Mouse (Mus musculus) midbrain, postnatal 0 days (tissue): ENCODE data around the gene Trp53tg5. TPM values are rescaled to one million over a fixed set of nuclear protein-coding genes. Genes with fewer than 3 reads are reported as not detected.

Source experiments
- ATAC-seq: fragments of 200-750 bp; cut with Nextera tagmentation; 2 replicates; pipeline ENCODE4 v1.8.0; 2017; ENCODE audit warnings: moderate number of reproducible peaks, mild to moderate bottlenecking, moderate TSS enrichment, moderate library complexity; ENCODE audit not compliant: low FRiP score
- DNase-seq: peaks from one replicate; pipeline ENCODE4 v3.0.0-alpha.2; 2015; ENCODE audit warnings: low spot score
- H3K27ac ChIP-seq: fragments of 300-500 bp; sonication (generic); 2 replicates; pipeline ENCODE4 v1.5.1; 2014; ENCODE audit warnings: low read depth, mild to moderate bottlenecking, low read length, mixed read lengths
- H3K27me3 ChIP-seq: fragments of 300-500 bp; sonication (generic); 2 replicates; pipeline ENCODE4 v1.6.1; 2014; ENCODE audit warnings: low read length, control low read depth, mixed read lengths; ENCODE audit not compliant: insufficient read depth
- H3K36me3 ChIP-seq: fragments of 300-500 bp; sonication (generic); 2 replicates; pipeline ENCODE4 v1.6.1; 2014; ENCODE audit warnings: low read length, control low read depth, mixed read lengths; ENCODE audit not compliant: insufficient read depth
- H3K4me1 ChIP-seq: fragments of 300-500 bp; sonication (generic); 2 replicates; pipeline ENCODE4 v1.6.1; 2014; ENCODE audit warnings: mild to moderate bottlenecking, control low read depth, antibody characterized with exemption, low read length, mixed read lengths; ENCODE audit not compliant: insufficient read depth
- H3K4me2 ChIP-seq: fragments of 300-500 bp; sonication (generic); 2 replicates; pipeline ENCODE4 v1.6.1; 2014; ENCODE audit warnings: low read depth, mild to moderate bottlenecking, low read length, mixed read lengths; ENCODE audit not compliant: poor library complexity, severe bottlenecking
- H3K4me3 ChIP-seq: fragments of 300-500 bp; sonication (generic); 2 replicates; pipeline ENCODE4 v1.5.1; 2014; ENCODE audit warnings: low read depth, mild to moderate bottlenecking, low read length, moderate library complexity
- H3K9ac ChIP-seq: fragments of 300-500 bp; sonication (generic); replicated peaks from 2 replicates; pipeline ENCODE4 v1.6.1; 2014; ENCODE audit warnings: mild to moderate bottlenecking, low read length, moderate library complexity, mixed read lengths; ENCODE audit not compliant: poor library complexity, severe bottlenecking
- H3K9me3 ChIP-seq: fragments of 300-500 bp; sonication (generic); 2 replicates; pipeline ENCODE4 v1.6.1; 2016; ENCODE audit warnings: low read length, control low read depth
- CTCF ChIP-seq: IDR thresholded peaks from 2 replicates; pipeline ENCODE4 v1.5.1; 2016; ENCODE audit warnings: antibody characterized with exemption, mild to moderate bottlenecking
- WGBS: fragments of 180-500 bp; shearing (Covaris S2); extraction: QIAGEN DNeasy Blood & Tissue Kit; methylation state at CpG from one replicate; pipeline ENCODE4 v1.1.7; 2014; 5-methylcytosine and 5-hydroxymethylcytosine counted together
- polyA plus RNA-seq: library from polyadenylated mRNA; unstranded; fragments of >200 nt; fragmentation: Nextera tagmentation; extraction: Ambion mirVana; gene quantifications from 2 replicates; pipeline ENCODE4 v1.2.1, GENCODE M21; 2015
- total RNA-seq: library from RNA; depleted of rRNA; stranded (reverse); fragments of >200 nt; gene quantifications from 2 replicates; pipeline ENCODE4 v1.2.3, GENCODE M21; 2014

Trp53tg5 gene
- total and polyA plus RNA-seq, 2 experiments from 2014 or later: not detected

GRCm38 (mm10) chr2:164443460-164444000, 30.0 kb downstream of the Trp53tg5 start, which contains the start of gene Sdc4:
Gene Sdc4 (minus strand): TSS chr2:164443887.
- Histone ChIP-seq H3K9me3 (no peaks in the 10 kb centered on the region), H3K9ac (peak within 1 kb of the TSS; percentile 62), H3K27ac (no peak within 1 kb of the TSS; the same call in 1 of the 2 replicates), H3K36me3 (no peaks in the 10 kb centered on the region), H3K4me2 (peak within 1 kb of the TSS; percentile 81), H3K4me1 (peaks cover 6% of the 10 kb centered on the region; the same call in 1 of the 2 replicates), H3K4me3 (peak within 1 kb of the TSS; percentile 46), H3K27me3 (peaks cover 14% of the 10 kb centered on the region; the same call in 1 of the 2 replicates)
- TF ChIP-seq CTCF: no peak
- DNase-seq (no peak), ATAC-seq (no peak)
- WGBS: 8% methylated on average over 18 of the region's 18 CpGs

- peak overlapping the region; percentile 46 for H3K4me3 ChIP-seq
- H3K9me3 ChIP-seq: no peaks in the 10 kb centered on the region
- H3K9ac ChIP-seq: peak overlapping the region; percentile 62
- no peak overlapping the region; the same call in 1 of the 2 replicates for H3K27ac ChIP-seq
- H3K36me3 ChIP-seq: no peaks in the 10 kb centered on the region
- H3K4me1 ChIP-seq: peaks cover 6% of the 10 kb centered on the region; the same call in 1 of the 2 replicates
- peak overlapping the region; percentile 81 for H3K4me2 ChIP-seq
- WGBS: 1% methylated on average over 26 of the region's 26 CpGs
- DNase-seq: peak; percentile 76
- peaks cover 14% of the 10 kb centered on the region; the same call in 1 of the 2 replicates for H3K27me3 ChIP-seq
- TF ChIP-seq CTCF: peak; percentile 44
- peak; percentile 88 for ATAC-seq
Measured at GRCm38 (mm10) chr2:164443051-164443437, 30.5 kb downstream of the Trp53tg5 start.

GRCm38 (mm10) chr2:164442315-164443050, 31.0 kb downstream of the Trp53tg5 start:
- no peaks in the 10 kb centered on the region for H3K36me3 ChIP-seq
- 3% methylated on average over 29 of the region's 29 CpGs for WGBS
- no peak overlapping the region; the same call in 1 of the 2 replicates for H3K27ac ChIP-seq
- peak; percentile 16; the same call in 1 of the 2 replicates for ATAC-seq
- peak overlapping the region; percentile 46 for H3K4me3 ChIP-seq
- peak overlapping the region; percentile 81 for H3K4me2 ChIP-seq
- H3K27me3 ChIP-seq: peaks cover 14% of the 10 kb centered on the region; the same call in 1 of the 2 replicates
- TF ChIP-seq CTCF: no peak
- H3K9me3 ChIP-seq: no peaks in the 10 kb centered on the region
- H3K9ac ChIP-seq: peak overlapping the region; percentile 62
- DNase-seq: no peak
- H3K4me1 ChIP-seq: peaks cover 6% of the 10 kb centered on the region; the same call in 1 of the 2 replicates

GRCm38 (mm10) chr2:164441731-164442130, 31.8 kb downstream of the Trp53tg5 start:
- ATAC-seq: no peak
- H3K36me3 ChIP-seq: no peaks in the 10 kb centered on the region
- no peaks in the 10 kb centered on the region for H3K9me3 ChIP-seq
- H3K27me3 ChIP-seq: peaks cover 14% of the 10 kb centered on the region; the same call in 1 of the 2 replicates
- peaks cover 6% of the 10 kb centered on the region; the same call in 1 of the 2 replicates for H3K4me1 ChIP-seq
- no peak for DNase-seq
- H3K4me3 ChIP-seq: no peak overlapping the region
- H3K4me2 ChIP-seq: peak overlapping the region; percentile 81
- no peak overlapping the region for H3K9ac ChIP-seq
- H3K27ac ChIP-seq: no peak overlapping the region
- TF ChIP-seq CTCF: no peak
- WGBS: 38% methylated on average over 7 of the region's 7 CpGs

- TF ChIP-seq CTCF: no peak
- Histone ChIP-seq H3K4me3 (no peak overlapping the region), H3K36me3 (no peaks in the 10 kb centered on the region), H3K4me2 (0 out of 2 replicates have a peak overlapping the region, but pooled peaks have one; percentile 81), H3K4me1 (peaks cover 9% of the 10 kb centered on the region; the same call in 1 of the 2 replicates), H3K9me3 (no peaks in the 10 kb centered on the region), H3K9ac (no peak overlapping the region), H3K27ac (no peak overlapping the region), H3K27me3 (peaks cover 14% of the 10 kb centered on the region; the same call in 1 of the 2 replicates)
- 51% methylated on average over 8 of the region's 8 CpGs for whole genome bisulfite sequencing
- ATAC-seq (no peak), DNase-seq (no peak)
Measured at GRCm38 (mm10) chr2:164441155-164441554, 32.4 kb downstream of the Trp53tg5 start.
